Mouse (Mus musculus): ENCODE data around the gene Eif4e.

DNA sequence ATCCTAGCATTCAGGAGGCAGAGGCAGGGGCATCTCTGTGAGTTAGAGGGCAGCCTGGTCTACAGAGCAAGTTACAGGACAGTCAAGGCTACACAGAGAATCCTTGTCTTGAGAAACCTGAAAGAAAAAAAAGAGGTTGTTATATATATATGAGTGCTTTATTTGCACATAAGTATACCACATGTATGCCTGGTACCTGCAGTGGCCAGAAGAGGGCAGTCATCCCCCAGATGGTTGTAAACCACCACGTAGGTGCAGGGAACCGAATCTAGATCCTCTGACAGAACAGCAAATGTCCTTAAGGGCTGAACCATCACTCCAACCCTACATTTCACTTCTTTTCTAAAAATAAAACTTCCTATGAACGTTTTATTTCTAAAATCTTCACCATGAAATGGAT lies 8.1 kb upstream of the Eif4e start:
- TF ChIP-seq EP300 (IDR thresholded peaks at IDR 0.05; ENCODE audit: low read depth) = no peak
- 0 out of 2 replicates have a peak, but pooled peaks have one; percentile 5 for TF ChIP-seq CTCF (IDR thresholded peaks at IDR 0.05; ENCODE audit: low read depth)
